Mouse (Mus musculus): ENCODE data around the gene Kansl2. TPM values are rescaled to one million over a fixed set of nuclear protein-coding genes. Genes with fewer than 3 reads are reported as not detected.
"Not testable (repeated sequence)": the region's sequence is repeated elsewhere in the genome, so short reads cannot be mapped to it uniquely, and the experiment has no call there.

The Kansl2 gene
- polyA plus RNA-seq, 1 experiment from 2014 or later: 90.4 TPM

DNA sequence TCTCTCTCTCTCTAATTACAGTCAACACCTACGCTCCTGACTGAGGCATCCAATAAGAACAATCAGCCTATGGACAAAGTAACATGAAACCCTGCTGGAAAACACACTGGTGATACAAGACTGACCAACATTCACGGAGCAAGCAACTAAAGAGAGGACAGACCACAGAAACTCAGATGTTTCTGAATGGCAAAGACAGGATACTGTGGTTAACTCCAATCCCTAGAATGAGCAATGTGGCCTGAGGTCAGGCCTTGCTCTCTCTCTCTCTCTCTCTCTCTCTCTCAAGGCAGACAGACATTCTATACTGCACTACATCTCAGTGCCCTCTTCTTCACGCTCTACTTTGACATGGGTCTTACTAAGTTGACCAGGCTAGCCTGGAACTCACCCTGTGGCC lies 12.8 kb downstream of the Kansl2 start:
- ATAC-seq: no peak
- Histone ChIP-seq H3K4me1 (ENCODE audit: control insufficient read depth, insufficient read depth, low read depth, low read length) (no peaks in the 10 kb centered on the region), H3K9ac (ENCODE audit: low read depth, low read length) (no peak overlapping the region), H3K27me3 (replicated peaks; ENCODE audit: control insufficient read depth, insufficient read depth, low read length) (no peaks in the 10 kb centered on the region), H3K9me3 (ENCODE audit: control insufficient read depth, low read length) (no peaks in the 10 kb centered on the region), H3K36me3 (ENCODE audit: control insufficient read depth, insufficient read depth, low read length) (peaks cover 37% of the 10 kb centered on the region), H3K27ac (ENCODE audit: low read depth, low read length) (no peak overlapping the region), H3K4me3 (ENCODE audit: low read length) (no peak overlapping the region), H3K4me2 (ENCODE audit: low read length) (no peak overlapping the region)
- WGBS: 91% methylated on average over 3 of the region's 3 CpGs

DNA sequence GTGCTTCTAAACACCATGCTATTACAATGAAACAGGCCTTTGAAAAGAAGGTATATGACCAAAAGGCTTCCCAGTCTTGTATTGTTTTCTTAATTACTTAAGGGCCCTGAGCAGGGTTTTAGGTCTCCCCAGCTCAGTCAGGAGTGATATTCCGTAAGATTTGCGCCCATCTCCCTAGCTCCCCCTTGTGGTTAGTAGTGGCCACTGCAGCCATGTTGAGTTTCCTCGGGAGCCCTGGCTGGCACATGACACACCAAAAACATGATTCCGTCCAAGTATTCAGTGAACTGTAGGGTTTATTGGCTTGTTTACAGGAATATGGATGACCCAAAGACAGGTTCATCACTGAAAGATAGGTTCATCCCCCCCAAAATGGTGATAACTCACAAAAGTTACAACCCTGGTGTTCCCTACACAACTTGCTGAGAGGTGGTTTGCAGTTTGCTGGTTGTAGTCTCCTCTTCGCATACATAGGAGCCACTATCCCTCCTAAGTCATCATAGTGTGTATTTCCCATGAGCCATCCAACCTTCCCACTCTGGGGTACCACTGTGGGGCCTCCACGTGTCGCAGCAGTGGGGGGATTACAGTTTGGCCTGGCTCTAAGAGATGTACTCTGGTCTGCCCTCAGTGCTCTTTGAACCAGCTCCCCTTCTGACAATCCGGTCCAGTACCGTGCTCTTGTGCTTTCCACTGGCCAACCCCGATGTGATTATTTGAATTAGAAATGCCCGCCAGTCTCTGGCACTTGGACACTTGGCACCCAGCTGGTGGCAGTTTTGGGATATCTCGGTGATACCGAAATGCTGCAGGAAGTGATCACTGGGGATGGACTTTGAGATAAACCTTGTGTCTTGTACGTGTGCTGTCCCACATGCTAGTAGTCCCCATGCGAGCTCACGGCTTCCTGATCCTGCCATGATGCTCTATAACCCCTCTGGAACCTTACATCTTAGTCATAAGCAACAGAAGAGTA lies 16.4 kb downstream of the Kansl2 start:
- 67% methylated on average over 16 of the region's 16 CpGs for WGBS
- Histone ChIP-seq H3K9ac (ENCODE audit: low read depth, low read length) (no peak overlapping the region), H3K36me3 (ENCODE audit: control insufficient read depth, insufficient read depth, low read length) (peaks cover 25% of the 10 kb centered on the region), H3K4me2 (ENCODE audit: low read length) (no peak overlapping the region), H3K27me3 (replicated peaks; ENCODE audit: control insufficient read depth, insufficient read depth, low read length) (no peaks in the 10 kb centered on the region), H3K27ac (ENCODE audit: low read depth, low read length) (no peak overlapping the region), H3K4me3 (ENCODE audit: low read length) (no peak overlapping the region), H3K9me3 (ENCODE audit: control insufficient read depth, low read length) (no peaks in the 10 kb centered on the region), H3K4me1 (ENCODE audit: control insufficient read depth, insufficient read depth, low read depth, low read length) (no peaks in the 10 kb centered on the region)
- ATAC-seq: 0 out of 2 replicates have a peak, but pooled peaks have one; percentile 50

DNA sequence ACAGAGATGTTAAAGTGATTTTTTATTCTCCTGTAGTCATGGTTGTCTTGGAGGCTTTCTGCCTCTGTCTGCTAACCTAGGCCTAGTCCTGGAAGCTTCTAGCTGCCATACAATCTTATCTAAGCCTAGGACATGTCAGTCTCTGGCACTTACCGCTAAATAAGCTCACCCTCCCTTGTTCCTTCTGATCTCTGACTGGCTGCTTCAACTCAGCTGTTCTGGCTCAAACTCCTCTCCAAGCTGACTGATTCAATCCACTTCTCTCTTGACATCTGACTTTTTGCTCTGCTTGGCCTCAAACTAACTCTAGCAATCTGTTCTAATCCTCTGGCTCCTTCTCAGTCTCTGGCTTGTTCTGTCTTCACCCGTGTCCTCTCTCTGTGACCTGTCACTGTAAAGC lies 19.2 kb downstream of the Kansl2 start:
- WGBS: 81% methylated on average over 2 of the region's 2 CpGs
- not testable (repeated sequence) for H3K27me3 ChIP-seq (replicated peaks; ENCODE audit: control insufficient read depth, insufficient read depth, low read length); H3K4me1 ChIP-seq (ENCODE audit: control insufficient read depth, insufficient read depth, low read depth, low read length); ATAC-seq; H3K4me2 ChIP-seq (ENCODE audit: low read length); H3K9ac ChIP-seq (ENCODE audit: low read depth, low read length); H3K9me3 ChIP-seq (ENCODE audit: control insufficient read depth, low read length); H3K27ac ChIP-seq (ENCODE audit: low read depth, low read length); H3K4me3 ChIP-seq (ENCODE audit: low read length)
- H3K36me3 ChIP-seq (ENCODE audit: control insufficient read depth, insufficient read depth, low read length): peaks cover 12% of the 10 kb centered on the region

GRCm38 (mm10) chr15:98514146-98514545 lies 19.9 kb downstream of the Kansl2 start:
- no peak for ATAC-seq
- 93% methylated on average over 8 of the region's 8 CpGs for WGBS

GRCm38 (mm10) chr15:98513676-98514075 lies 20.4 kb downstream of the Kansl2 start:
- WGBS: 71% methylated on average over 3 of the region's 3 CpGs
- not testable (repeated sequence) for H3K9me3 ChIP-seq (ENCODE audit: control insufficient read depth, low read length); H3K36me3 ChIP-seq (ENCODE audit: control insufficient read depth, insufficient read depth, low read length); H3K4me2 ChIP-seq (ENCODE audit: low read length); H3K27ac ChIP-seq (ENCODE audit: low read depth, low read length); ATAC-seq; H3K9ac ChIP-seq (ENCODE audit: low read depth, low read length); H3K4me1 ChIP-seq (ENCODE audit: control insufficient read depth, insufficient read depth, low read depth, low read length); H3K27me3 ChIP-seq (replicated peaks; ENCODE audit: control insufficient read depth, insufficient read depth, low read length); H3K4me3 ChIP-seq (ENCODE audit: low read length)

More at GRCm38 (mm10) chr15:98514146-98514545, 19.9 kb downstream of the Kansl2 start:
- H3K4me1 ChIP-seq (ENCODE audit: control insufficient read depth, insufficient read depth, low read depth, low read length): 0 out of 2 replicates have a peak, but pooled peaks cover 2% of the 10 kb centered on the region
- no peaks in the 10 kb centered on the region for H3K27me3 ChIP-seq (replicated peaks; ENCODE audit: control insufficient read depth, insufficient read depth, low read length)
- H3K9ac ChIP-seq (ENCODE audit: low read depth, low read length): no peak overlapping the region
- no peak overlapping the region for H3K27ac ChIP-seq (ENCODE audit: low read depth, low read length)
- H3K4me3 ChIP-seq (ENCODE audit: low read length): no peak overlapping the region
- H3K9me3 ChIP-seq (ENCODE audit: control insufficient read depth, low read length): no peaks in the 10 kb centered on the region
- peaks cover 7% of the 10 kb centered on the region; the same call in 1 of the 2 replicates for H3K36me3 ChIP-seq (ENCODE audit: control insufficient read depth, insufficient read depth, low read length)
- H3K4me2 ChIP-seq (ENCODE audit: low read length): no peak overlapping the region

DNA sequence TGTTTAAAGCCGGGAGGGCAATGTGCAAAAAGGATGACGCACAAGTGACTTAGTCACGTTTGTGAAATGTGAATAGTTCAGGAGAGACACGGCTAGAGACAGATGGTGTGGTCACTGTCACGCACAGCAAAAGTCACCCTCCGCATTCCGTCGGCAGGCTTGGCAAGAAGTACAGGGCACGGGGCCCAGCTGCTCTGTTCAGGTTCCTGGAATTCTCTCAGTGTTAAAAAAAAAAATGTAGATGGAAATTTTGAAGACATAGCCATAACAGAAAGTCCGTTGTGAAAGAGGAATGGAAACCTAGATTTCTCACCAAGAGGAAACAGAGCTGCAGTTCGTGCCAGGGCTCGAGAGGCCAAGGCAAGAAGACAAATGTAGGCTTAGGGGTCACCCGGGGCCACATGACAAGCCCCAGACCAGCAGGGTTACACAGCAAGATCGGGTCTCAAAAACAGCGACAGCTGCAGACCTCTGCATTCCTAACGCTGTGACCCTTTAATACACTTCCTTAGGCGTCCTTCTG lies 21.2 kb downstream of the Kansl2 start:
- no peak for ATAC-seq
- Histone ChIP-seq H3K4me3 (ENCODE audit: low read length) (no peak overlapping the region), H3K9me3 (ENCODE audit: control insufficient read depth, low read length) (no peaks in the 10 kb centered on the region), H3K4me2 (ENCODE audit: low read length) (no peak overlapping the region), H3K36me3 (ENCODE audit: control insufficient read depth, insufficient read depth, low read length) (0 out of 2 replicates have a peak, but pooled peaks cover 2% of the 10 kb centered on the region), H3K9ac (ENCODE audit: low read depth, low read length) (no peak overlapping the region), H3K27ac (ENCODE audit: low read depth, low read length) (no peak overlapping the region), H3K4me1 (ENCODE audit: control insufficient read depth, insufficient read depth, low read depth, low read length) (0 out of 2 replicates have a peak, but pooled peaks cover 2% of the 10 kb centered on the region), H3K27me3 (replicated peaks; ENCODE audit: control insufficient read depth, insufficient read depth, low read length) (no peaks in the 10 kb centered on the region)
- 48% methylated on average over 17 of the region's 17 CpGs for WGBS

GRCm38 (mm10) chr15:98512232-98512631 lies 21.8 kb downstream of the Kansl2 start:
- Histone ChIP-seq H3K9ac (ENCODE audit: low read depth, low read length) (no peak overlapping the region), H3K4me3 (ENCODE audit: low read length) (no peak overlapping the region), H3K4me1 (ENCODE audit: control insufficient read depth, insufficient read depth, low read depth, low read length) (0 out of 2 replicates have a peak, but pooled peaks cover 2% of the 10 kb centered on the region), H3K36me3 (ENCODE audit: control insufficient read depth, insufficient read depth, low read length) (no peaks in the 10 kb centered on the region), H3K27ac (ENCODE audit: low read depth, low read length) (no peak overlapping the region), H3K4me2 (ENCODE audit: low read length) (no peak overlapping the region), H3K9me3 (ENCODE audit: control insufficient read depth, low read length) (no peaks in the 10 kb centered on the region), H3K27me3 (replicated peaks; ENCODE audit: control insufficient read depth, insufficient read depth, low read length) (no peaks in the 10 kb centered on the region)
- no peak for ATAC-seq
- WGBS: 62% methylated on average over 8 of the region's 8 CpGs

DNA sequence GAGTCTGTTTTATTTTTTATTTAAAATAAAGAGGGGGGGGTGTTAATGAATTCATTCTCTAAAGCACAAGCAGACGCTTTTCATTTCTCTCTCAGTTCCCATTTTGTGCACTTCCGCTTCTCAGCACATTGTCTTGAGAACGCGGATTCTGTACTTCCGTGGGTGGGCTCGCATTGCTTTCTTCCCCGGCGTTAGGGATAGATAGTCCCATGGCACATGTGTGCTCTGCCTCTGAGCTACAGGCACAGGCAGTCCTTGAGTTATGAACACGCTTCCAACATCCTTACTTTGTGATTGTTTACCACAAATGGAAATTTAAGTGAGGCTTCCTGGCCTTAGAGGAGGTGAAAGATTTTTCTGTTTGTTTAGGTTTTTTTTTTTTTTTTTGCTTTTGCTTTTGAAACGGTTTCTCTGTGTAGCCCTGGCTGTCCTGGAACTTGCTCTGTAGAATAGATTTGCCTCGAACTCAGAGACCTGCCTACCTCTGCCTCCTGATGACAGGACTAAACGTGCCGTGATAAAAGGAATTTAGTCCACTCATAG lies 22.6 kb downstream of the Kansl2 start:
- no peak for ATAC-seq
- Histone ChIP-seq H3K4me1 (ENCODE audit: control insufficient read depth, insufficient read depth, low read depth, low read length) (0 out of 2 replicates have a peak, but pooled peaks cover 2% of the 10 kb centered on the region), H3K9ac (ENCODE audit: low read depth, low read length) (no peak overlapping the region), H3K36me3 (ENCODE audit: control insufficient read depth, insufficient read depth, low read length) (no peaks in the 10 kb centered on the region), H3K4me2 (ENCODE audit: low read length) (no peak overlapping the region), H3K4me3 (ENCODE audit: low read length) (no peak overlapping the region), H3K9me3 (ENCODE audit: control insufficient read depth, low read length) (no peaks in the 10 kb centered on the region), H3K27me3 (replicated peaks; ENCODE audit: control insufficient read depth, insufficient read depth, low read length) (no peaks in the 10 kb centered on the region), H3K27ac (ENCODE audit: low read depth, low read length) (no peak overlapping the region)
- WGBS: 45% methylated on average over 13 of the region's 13 CpGs
